Mouse (Mus musculus): ENCODE measurements at regions not wholly inside any gene's neighbourhood (a gene's known extent, or its start where the extent isn't known, plus 50 kb on each side); places are given as distances from the start of the nearest gene placed in this dataset.

DNA sequence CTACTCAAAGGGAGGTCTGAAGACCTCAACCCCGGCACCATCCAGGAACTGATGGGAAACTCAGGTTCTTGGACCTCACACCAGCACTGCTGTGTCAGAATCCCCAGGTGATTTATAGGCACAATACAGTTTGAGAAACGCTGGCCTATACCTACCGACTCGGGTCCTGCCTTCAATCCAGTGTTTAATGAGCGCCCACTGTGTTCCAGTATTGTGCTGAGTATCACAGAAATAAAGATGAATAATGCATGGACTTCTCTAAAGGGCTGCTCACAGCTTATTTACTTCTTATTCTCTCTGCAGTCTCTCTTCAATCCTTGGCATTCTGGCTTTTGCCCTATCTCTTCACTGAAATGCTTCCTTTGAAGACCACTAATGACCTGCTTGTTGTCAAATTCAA is 146.8 kb upstream of the 9630041A04Rik start:
- TF ChIP-seq CTCF (IDR thresholded peaks at IDR 0.05; ENCODE audit: low read depth, low read length) (no peak), POLR2A (IDR thresholded peaks at IDR 0.05; ENCODE audit: insufficient read depth, low read length) (no peak), EP300 (IDR thresholded peaks at IDR 0.05; ENCODE audit: insufficient read depth, low read depth, low read length) (no peak)

Measured in ES-Bruce4 (cell line).